Mouse (Mus musculus): ENCODE results near the gene Susd1. TPM values are rescaled to one million over a fixed set of nuclear protein-coding genes. Genes with fewer than 3 reads are reported as not detected.

Gene Susd1
- 2.0 and 2.3 TPM in 2 replicates for polyA plus RNA-seq (2015; fragmentation: Nextera tagmentation; extraction: Ambion mirVana)

GRCm38 (mm10) chr4:59437990-59438854 is at the start of gene Susd1:
Gene Susd1, minus strand, starts transcription at chr4:59438633.

Other genes with a start within 250 kb of the Susd1 start
- gene Ugcg, start 249.4 kb downstream of the Susd1 start, polyA plus RNA-seq (2015; fragmentation: Nextera tagmentation; extraction: Ambion mirVana), result 7.4 and 8.2 TPM in 2 replicates
- gene Ptbp3, start 110.7 kb upstream of the Susd1 start, polyA plus RNA-seq (2015; fragmentation: Nextera tagmentation; extraction: Ambion mirVana), result 14.3 and 18.0 TPM in 2 replicates
- 64.8 and 67.3 TPM in 2 replicates for gene Hsdl2, start 142.9 kb upstream of the Susd1 start, polyA plus RNA-seq (2015; fragmentation: Nextera tagmentation; extraction: Ambion mirVana)
- 4.5 and 4.9 TPM in 2 replicates for gene E130308A19Rik, start 187.6 kb upstream of the Susd1 start, polyA plus RNA-seq (2015; fragmentation: Nextera tagmentation; extraction: Ambion mirVana)

Data from skeletal muscle tissue, postnatal 0 days (tissue).